Mouse (Mus musculus): ENCODE measurements at regions not wholly inside any gene's neighbourhood (a gene's known extent, or its start where the extent isn't known, plus 50 kb on each side); places are given as distances from the start of the nearest gene placed in this dataset.

DNA sequence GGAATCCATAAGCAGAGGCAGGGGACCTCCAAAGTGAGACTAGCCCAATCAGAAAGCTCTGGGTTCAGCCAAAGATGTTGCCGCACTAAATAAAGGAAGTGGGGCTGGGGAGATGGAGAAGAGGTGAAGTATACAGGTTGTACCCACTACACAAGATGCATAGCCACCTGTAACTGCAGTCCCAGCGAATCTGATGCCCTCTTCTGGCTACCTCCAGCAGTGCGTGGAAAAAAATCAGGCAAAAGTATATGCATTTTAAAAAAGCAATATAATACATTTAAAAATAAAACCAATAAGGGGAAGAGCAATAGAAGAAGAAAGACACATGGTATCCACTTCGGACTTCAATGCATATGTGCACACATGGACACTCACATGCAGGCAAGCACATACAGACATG lies 183.8 kb upstream of the Tmem132c start:
- no peak overlapping the region for H3K4me3 ChIP-seq
- no peak for ATAC-seq (ENCODE audit: insufficient number of reproducible peaks, low FRiP score, low TSS enrichment, low read depth)
- no peak overlapping the region for H3K4me2 ChIP-seq
- no peak overlapping the region for H3K9ac ChIP-seq
- H3K9me3 ChIP-seq = no peaks in the 10 kb centered on the region
- H3K4me1 ChIP-seq = no peaks in the 10 kb centered on the region
- WGBS = 71% methylated on average over 4 of the region's 4 CpGs
- no peak overlapping the region for H3K27ac ChIP-seq
- H3K36me3 ChIP-seq = no peaks in the 10 kb centered on the region
- H3K27me3 ChIP-seq = no peaks in the 10 kb centered on the region

DNA sequence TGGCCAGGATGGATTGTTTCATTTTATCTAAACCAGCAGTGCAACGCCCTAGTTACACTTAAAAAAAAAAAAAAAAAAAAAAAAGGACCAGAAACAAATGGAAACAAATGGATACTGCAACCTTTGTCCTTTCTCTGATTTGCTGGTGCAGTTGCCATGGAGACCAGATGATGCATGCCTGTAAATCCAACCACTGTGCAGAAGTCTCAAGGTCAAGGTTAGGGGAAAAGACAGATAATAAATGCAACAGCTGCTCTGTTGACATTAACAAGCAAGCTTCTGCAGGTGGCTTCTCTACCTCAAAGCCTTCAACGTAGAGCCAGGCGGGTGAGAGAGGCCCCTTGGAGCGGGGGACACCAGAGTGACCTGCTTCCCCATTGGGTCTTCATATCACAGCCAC lies 167.3 kb upstream of the Tmem132c start:
- Histone ChIP-seq H3K27ac (no peak overlapping the region), H3K36me3 (no peaks in the 10 kb centered on the region), H3K27me3 (no peaks in the 10 kb centered on the region), H3K9me3 (no peaks in the 10 kb centered on the region), H3K4me1 (no peaks in the 10 kb centered on the region), H3K4me3 (no peak overlapping the region), H3K4me2 (no peak overlapping the region), H3K9ac (no peak overlapping the region)
- no peak for ATAC-seq (ENCODE audit: insufficient number of reproducible peaks, low FRiP score, low TSS enrichment, low read depth)
- WGBS = 62% methylated on average over 4 of the region's 4 CpGs
